Mouse (Mus musculus): ENCODE results near the gene Prkcb. TPM values are rescaled to one million over a fixed set of nuclear protein-coding genes. Genes with fewer than 3 reads are reported as not detected.
A peak's percentile ranks its signal among the peaks of the same experiment; 100 is the strongest.

Gene Prkcb
- polyA plus RNA-seq, 1 experiment from 2014 or later: 4.1 TPM

- no peak for ATAC-seq
- Histone ChIP-seq H3K4me2 (ENCODE audit: low read depth, low read length) (no peak overlapping the region), H3K9me3 (ENCODE audit: control insufficient read depth, low read length) (no peaks in the 10 kb centered on the region), H3K4me1 (ENCODE audit: control insufficient read depth, insufficient read depth, low read length) (no peaks in the 10 kb centered on the region), H3K27me3 (replicated peaks; ENCODE audit: control insufficient read depth, insufficient read depth, low read length) (peaks cover 3% of the 10 kb centered on the region; the same call in 1 of the 2 replicates), H3K36me3 (ENCODE audit: control insufficient read depth, insufficient read depth, low read length) (no peaks in the 10 kb centered on the region), H3K27ac (ENCODE audit: low read length) (no peak overlapping the region), H3K9ac (ENCODE audit: low read depth, low read length) (no peak overlapping the region), H3K4me3 (ENCODE audit: low read length) (no peak overlapping the region)
- 88% methylated on average over 2 of the region's 2 CpGs for WGBS
These were observed 6.0 kb upstream of the Prkcb start for GRCm38 (mm10) chr7:122282584-122282983.

DNA sequence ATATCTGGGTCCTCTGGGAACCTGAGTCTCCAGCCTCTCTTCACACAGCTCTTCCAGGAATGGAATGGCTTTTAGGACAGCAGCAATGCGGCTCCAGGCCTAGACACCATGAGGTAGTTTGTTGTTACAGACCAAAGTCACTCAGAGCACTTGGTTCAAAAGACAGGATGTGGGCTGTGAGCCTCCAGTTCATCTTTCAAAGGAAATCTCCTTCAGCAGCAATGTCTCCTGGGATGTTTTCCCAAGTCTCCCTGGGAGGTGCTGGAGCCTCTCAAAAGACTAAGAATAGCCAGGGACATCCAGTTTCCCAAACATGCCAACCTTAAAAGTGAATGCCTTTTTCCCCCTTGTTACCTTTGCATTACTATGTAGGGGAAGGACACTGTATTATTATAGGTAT, 1.3 kb upstream of the Prkcb start:
- Histone ChIP-seq H3K9me3 (ENCODE audit: control insufficient read depth, low read length) (no peaks in the 10 kb centered on the region), H3K9ac (ENCODE audit: low read depth, low read length) (no peak overlapping the region), H3K27ac (ENCODE audit: low read length) (no peak overlapping the region), H3K4me2 (ENCODE audit: low read depth, low read length) (no peak overlapping the region), H3K4me1 (ENCODE audit: control insufficient read depth, insufficient read depth, low read length) (peaks cover 11% of the 10 kb centered on the region; the same call in 1 of the 2 replicates), H3K27me3 (replicated peaks; ENCODE audit: control insufficient read depth, insufficient read depth, low read length) (peaks cover 28% of the 10 kb centered on the region), H3K4me3 (ENCODE audit: low read length) (no peak overlapping the region), H3K36me3 (ENCODE audit: control insufficient read depth, insufficient read depth, low read length) (no peaks in the 10 kb centered on the region)
- ATAC-seq: no peak
- 52% methylated on average over 1 of the region's 1 CpGs for WGBS

DNA sequence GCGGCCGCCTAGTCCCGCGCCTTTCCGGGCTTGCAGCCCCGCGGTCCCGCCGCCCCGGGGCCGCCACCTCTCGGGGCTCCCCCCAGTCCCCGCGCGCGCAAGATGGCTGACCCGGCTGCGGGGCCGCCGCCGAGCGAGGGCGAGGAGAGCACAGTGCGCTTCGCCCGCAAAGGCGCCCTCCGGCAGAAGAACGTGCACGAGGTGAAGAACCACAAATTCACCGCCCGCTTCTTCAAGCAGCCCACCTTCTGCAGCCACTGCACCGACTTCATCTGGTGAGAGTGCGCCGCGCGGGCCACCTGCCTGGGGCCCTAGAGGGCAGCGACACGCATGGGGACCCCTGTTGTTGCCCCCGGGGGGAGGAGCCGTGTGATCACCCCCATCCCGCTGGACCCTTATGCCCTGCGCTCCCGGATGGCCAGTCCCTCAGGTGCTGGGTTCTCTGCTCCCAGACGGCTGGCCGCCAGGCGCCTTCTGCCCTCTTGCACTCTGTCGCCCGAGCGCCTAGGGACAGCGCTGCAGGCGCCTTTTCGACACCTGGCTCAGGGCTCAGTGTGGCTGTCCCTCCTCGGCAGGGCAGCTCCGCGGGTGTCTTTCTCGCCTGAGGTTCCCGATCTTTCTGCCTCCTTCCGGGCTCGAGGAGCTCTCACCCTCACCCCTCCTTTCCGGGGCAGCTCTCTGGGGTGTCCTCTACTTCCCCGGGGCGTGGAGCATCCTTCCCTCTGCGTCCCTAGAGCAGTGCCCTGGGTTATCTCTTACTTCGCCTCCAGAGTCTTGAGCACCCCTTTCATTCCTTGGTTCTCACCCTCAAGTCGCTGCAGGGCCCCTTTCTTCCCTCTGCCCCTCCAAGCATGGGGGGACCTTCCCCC, 926 bp downstream of the Prkcb start:
- H3K27ac ChIP-seq (ENCODE audit: low read length): no peak overlapping the region
- H3K9me3 ChIP-seq (ENCODE audit: control insufficient read depth, low read length): no peaks in the 10 kb centered on the region
- peak overlapping the region; percentile 97 for H3K4me2 ChIP-seq (ENCODE audit: low read depth, low read length)
- peaks cover 28% of the 10 kb centered on the region for H3K27me3 ChIP-seq (replicated peaks; ENCODE audit: control insufficient read depth, insufficient read depth, low read length)
- H3K4me1 ChIP-seq (ENCODE audit: control insufficient read depth, insufficient read depth, low read length): peaks cover 11% of the 10 kb centered on the region; the same call in 1 of the 2 replicates
- ATAC-seq: peak; percentile 68
- peak overlapping the region; percentile 63 for H3K4me3 ChIP-seq (ENCODE audit: low read length)
- peak overlapping the region; percentile 56 for H3K9ac ChIP-seq (ENCODE audit: low read depth, low read length)
- no peaks in the 10 kb centered on the region for H3K36me3 ChIP-seq (ENCODE audit: control insufficient read depth, insufficient read depth, low read length)
- WGBS: under 1% methylated on average over 61 of the region's 66 CpGs

DNA sequence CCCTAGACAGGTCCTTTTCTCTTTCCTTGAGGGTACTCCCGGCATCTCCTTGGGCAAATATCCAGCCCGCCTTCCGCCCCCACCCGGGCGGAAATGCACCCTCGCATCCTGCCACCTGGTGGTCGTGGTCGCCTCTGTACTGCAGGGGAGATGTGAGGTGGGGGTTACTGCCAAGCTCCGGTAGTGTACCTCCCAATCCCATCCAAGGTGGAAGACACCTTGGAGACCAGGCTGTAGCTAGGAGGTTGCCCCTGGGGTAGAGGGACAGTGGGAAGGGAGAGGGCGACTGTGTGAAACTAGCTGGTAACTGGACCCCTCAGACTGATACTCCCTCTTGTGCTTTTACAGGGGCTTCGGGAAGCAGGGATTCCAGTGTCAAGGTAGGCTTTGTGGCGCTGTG, 1.6 kb downstream of the Prkcb start:
- peak overlapping the region; percentile 97 for H3K4me2 ChIP-seq (ENCODE audit: low read depth, low read length)
- WGBS: 12% methylated on average over 12 of the region's 12 CpGs
- H3K36me3 ChIP-seq (ENCODE audit: control insufficient read depth, insufficient read depth, low read length): no peaks in the 10 kb centered on the region
- H3K9me3 ChIP-seq (ENCODE audit: control insufficient read depth, low read length): no peaks in the 10 kb centered on the region
- H3K27me3 ChIP-seq (replicated peaks; ENCODE audit: control insufficient read depth, insufficient read depth, low read length): peaks cover 28% of the 10 kb centered on the region
- peaks cover 11% of the 10 kb centered on the region; the same call in 1 of the 2 replicates for H3K4me1 ChIP-seq (ENCODE audit: control insufficient read depth, insufficient read depth, low read length)
- ATAC-seq: 0 out of 2 replicates have a peak, but pooled peaks have one; percentile 2
- H3K27ac ChIP-seq (ENCODE audit: low read length): no peak overlapping the region
- peak overlapping the region; percentile 56; the same call in 1 of the 2 replicates for H3K9ac ChIP-seq (ENCODE audit: low read depth, low read length)
- H3K4me3 ChIP-seq (ENCODE audit: low read length): peak overlapping the region; percentile 63

DNA sequence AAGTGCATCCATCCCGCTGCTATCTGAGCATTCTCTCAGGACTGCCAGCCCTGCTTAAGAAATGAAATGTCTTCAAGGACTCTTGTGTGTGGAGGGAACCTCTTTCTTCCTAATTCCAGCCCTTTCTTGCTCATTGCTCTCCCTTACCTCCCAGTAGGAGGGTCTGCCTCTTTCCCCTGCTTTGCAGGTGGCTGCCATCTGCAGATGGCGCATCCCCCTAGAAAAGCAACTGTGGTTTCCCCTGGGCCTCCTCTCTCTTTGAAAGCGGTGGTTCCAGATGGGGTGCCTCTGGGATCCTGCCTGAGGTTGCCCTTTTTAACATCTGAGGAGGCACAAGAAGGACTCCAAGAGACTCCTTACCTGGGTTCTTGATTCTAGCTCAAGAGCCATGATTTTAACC, 2.2 kb downstream of the Prkcb start:
- ATAC-seq: no peak
- Histone ChIP-seq H3K9ac (ENCODE audit: low read depth, low read length) (no peak overlapping the region), H3K4me3 (ENCODE audit: low read length) (no peak overlapping the region), H3K27ac (ENCODE audit: low read length) (no peak overlapping the region), H3K9me3 (ENCODE audit: control insufficient read depth, low read length) (no peaks in the 10 kb centered on the region), H3K36me3 (ENCODE audit: control insufficient read depth, insufficient read depth, low read length) (no peaks in the 10 kb centered on the region), H3K4me2 (ENCODE audit: low read depth, low read length) (no peak overlapping the region), H3K27me3 (replicated peaks; ENCODE audit: control insufficient read depth, insufficient read depth, low read length) (peaks cover 28% of the 10 kb centered on the region), H3K4me1 (ENCODE audit: control insufficient read depth, insufficient read depth, low read length) (peaks cover 11% of the 10 kb centered on the region; the same call in 1 of the 2 replicates)
- WGBS: 71% methylated on average over 3 of the region's 3 CpGs

DNA sequence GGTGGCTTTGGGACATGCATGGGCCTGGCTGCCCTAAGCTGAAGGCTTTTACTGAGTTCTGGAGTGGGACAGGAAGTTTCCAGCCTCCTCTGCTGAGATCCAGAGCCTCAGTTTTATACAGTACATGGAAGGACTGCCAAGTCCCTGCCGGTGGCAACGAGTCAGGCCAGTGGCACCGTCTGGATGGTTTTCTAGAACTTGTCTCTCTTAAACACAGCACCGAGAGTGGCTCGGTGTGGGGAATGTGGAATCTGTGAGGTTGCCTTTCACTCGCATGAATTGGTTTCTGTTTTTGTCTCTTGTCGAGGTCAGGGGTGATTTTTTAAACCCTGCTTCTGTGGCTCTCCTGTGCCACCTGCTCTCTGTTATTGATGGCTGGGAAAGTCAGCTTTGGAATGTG, 3.6 kb downstream of the Prkcb start:
- H3K4me2 ChIP-seq (ENCODE audit: low read depth, low read length): no peak overlapping the region
- 64% methylated on average over 7 of the region's 7 CpGs for WGBS
- no peak overlapping the region for H3K27ac ChIP-seq (ENCODE audit: low read length)
- H3K4me3 ChIP-seq (ENCODE audit: low read length): no peak overlapping the region
- H3K9me3 ChIP-seq (ENCODE audit: control insufficient read depth, low read length): no peaks in the 10 kb centered on the region
- peaks cover 28% of the 10 kb centered on the region for H3K27me3 ChIP-seq (replicated peaks; ENCODE audit: control insufficient read depth, insufficient read depth, low read length)
- H3K4me1 ChIP-seq (ENCODE audit: control insufficient read depth, insufficient read depth, low read length): peaks cover 11% of the 10 kb centered on the region; the same call in 1 of the 2 replicates
- no peaks in the 10 kb centered on the region for H3K36me3 ChIP-seq (ENCODE audit: control insufficient read depth, insufficient read depth, low read length)
- no peak overlapping the region for H3K9ac ChIP-seq (ENCODE audit: low read depth, low read length)
- ATAC-seq: no peak

DNA sequence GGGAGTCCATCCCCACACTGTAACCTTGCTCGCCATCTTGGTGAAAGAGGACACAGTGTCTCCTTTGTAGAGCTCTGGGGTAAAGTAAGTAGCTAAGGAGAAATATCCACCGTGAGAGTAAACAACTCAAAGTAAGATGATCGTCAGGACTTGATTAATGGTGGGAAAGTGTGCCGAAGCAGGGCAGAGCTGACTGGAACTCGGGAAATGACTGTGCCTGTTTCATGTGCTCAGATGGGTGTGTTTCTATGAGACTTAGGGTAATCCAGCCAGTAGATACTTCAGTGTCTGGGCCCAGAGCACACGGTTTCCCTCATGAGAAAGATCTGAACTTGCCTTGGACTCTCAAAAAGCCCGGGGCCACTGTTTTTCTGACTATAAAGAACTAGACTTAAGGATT, 5.6 kb downstream of the Prkcb start:
- no peak overlapping the region for H3K4me3 ChIP-seq (ENCODE audit: low read length)
- H3K27ac ChIP-seq (ENCODE audit: low read length): no peak overlapping the region
- H3K36me3 ChIP-seq (ENCODE audit: control insufficient read depth, insufficient read depth, low read length): no peaks in the 10 kb centered on the region
- H3K4me2 ChIP-seq (ENCODE audit: low read depth, low read length): no peak overlapping the region
- peaks cover 14% of the 10 kb centered on the region for H3K27me3 ChIP-seq (replicated peaks; ENCODE audit: control insufficient read depth, insufficient read depth, low read length)
- no peak overlapping the region for H3K9ac ChIP-seq (ENCODE audit: low read depth, low read length)
- no peaks in the 10 kb centered on the region for H3K9me3 ChIP-seq (ENCODE audit: control insufficient read depth, low read length)
- no peak for ATAC-seq
- H3K4me1 ChIP-seq (ENCODE audit: control insufficient read depth, insufficient read depth, low read length): peaks cover 8% of the 10 kb centered on the region; the same call in 1 of the 2 replicates
- 65% methylated on average over 7 of the region's 7 CpGs for WGBS

DNA sequence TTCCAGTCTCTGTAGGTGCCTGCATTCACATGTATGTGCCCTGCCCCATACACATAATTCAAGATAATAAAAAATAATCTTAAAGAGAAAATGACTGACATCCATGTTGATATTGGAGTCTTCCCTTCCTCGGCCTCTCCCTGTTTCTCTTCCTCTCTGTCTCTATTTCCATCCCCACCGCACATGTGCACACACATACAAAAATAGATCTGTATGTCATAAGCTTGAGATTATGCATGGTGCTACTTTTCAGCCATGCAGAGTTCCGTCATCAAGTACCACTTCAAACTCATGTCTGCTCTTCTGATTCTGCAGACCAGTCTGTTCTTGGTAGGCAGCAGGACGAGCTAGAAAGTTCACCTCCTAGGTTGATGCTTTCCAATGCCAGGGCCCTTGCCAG, 6.8 kb downstream of the Prkcb start:
- WGBS: 84% methylated on average over 4 of the region's 4 CpGs
- H3K27ac ChIP-seq (ENCODE audit: low read length): no peak overlapping the region
- no peak overlapping the region for H3K4me3 ChIP-seq (ENCODE audit: low read length)
- H3K9ac ChIP-seq (ENCODE audit: low read depth, low read length): no peak overlapping the region
- H3K36me3 ChIP-seq (ENCODE audit: control insufficient read depth, insufficient read depth, low read length): no peaks in the 10 kb centered on the region
- no peaks in the 10 kb centered on the region for H3K9me3 ChIP-seq (ENCODE audit: control insufficient read depth, low read length)
- H3K4me2 ChIP-seq (ENCODE audit: low read depth, low read length): no peak overlapping the region
- no peak for ATAC-seq
- H3K27me3 ChIP-seq (replicated peaks; ENCODE audit: control insufficient read depth, insufficient read depth, low read length): peaks cover 2% of the 10 kb centered on the region
- H3K4me1 ChIP-seq (ENCODE audit: control insufficient read depth, insufficient read depth, low read length): no peaks in the 10 kb centered on the region

DNA sequence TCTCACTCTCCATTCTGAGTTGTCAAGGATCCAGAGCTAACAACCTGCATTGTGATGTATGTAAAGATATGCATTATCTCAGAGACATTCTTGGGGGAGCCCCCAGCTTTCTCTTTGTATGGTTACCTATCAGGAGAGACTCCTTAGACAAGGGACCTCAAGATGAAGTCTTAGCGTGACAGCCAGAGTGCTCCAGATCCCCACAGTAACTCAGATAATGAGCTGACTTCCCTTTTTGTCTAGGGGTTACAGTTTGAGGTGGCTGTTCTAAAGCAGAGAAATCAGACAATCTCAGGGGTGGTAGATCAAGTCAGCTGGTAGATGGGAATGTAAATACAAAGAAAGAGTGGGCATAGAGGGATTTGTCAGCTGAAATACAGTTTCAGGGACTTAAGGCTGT, 7.8 kb downstream of the Prkcb start:
- Histone ChIP-seq H3K27ac (ENCODE audit: low read length) (no peak overlapping the region), H3K4me2 (ENCODE audit: low read depth, low read length) (no peak overlapping the region), H3K9ac (ENCODE audit: low read depth, low read length) (no peak overlapping the region), H3K36me3 (ENCODE audit: control insufficient read depth, insufficient read depth, low read length) (no peaks in the 10 kb centered on the region), H3K9me3 (ENCODE audit: control insufficient read depth, low read length) (no peaks in the 10 kb centered on the region), H3K4me3 (ENCODE audit: low read length) (no peak overlapping the region), H3K4me1 (ENCODE audit: control insufficient read depth, insufficient read depth, low read length) (no peaks in the 10 kb centered on the region), H3K27me3 (replicated peaks; ENCODE audit: control insufficient read depth, insufficient read depth, low read length) (no peaks in the 10 kb centered on the region)
- ATAC-seq: no peak
- 82% methylated on average over 1 of the region's 1 CpGs for WGBS
